Mouse (Mus musculus): ENCODE measurements around the gene Caprin1. TPM values are rescaled to one million over a fixed set of nuclear protein-coding genes. Genes with fewer than 3 reads are reported as not detected.
A peak's percentile ranks its signal among the peaks of the same experiment; 100 is the strongest.

Caprin1 gene
- total RNA-seq, 1 experiment from 2014 or later = 545 TPM

DNA sequence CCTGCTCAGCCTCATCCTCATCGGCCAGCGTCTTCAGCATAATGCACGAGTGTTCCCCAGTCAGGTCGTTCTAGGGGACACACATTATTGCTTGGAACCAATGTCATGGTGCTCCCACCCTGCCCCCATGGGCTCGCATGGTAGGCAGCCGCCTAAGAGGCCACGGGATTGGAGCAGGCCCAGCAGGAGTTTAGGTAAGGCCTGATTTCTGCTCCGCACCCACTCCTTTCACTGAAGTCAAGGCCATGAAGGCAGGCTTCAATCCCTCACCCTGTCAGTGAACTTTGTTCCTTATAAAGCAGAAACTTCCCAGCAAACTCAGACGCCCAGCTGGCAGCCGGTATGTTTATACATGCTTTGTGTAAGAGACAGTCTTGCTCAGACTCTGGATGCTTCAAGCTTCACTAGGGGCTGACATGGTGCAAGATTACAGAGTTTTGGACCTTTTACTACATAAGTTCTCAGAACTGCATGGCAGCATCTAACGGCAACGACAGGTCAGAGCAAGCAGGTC is 69.4 kb downstream of the Caprin1 start:
- DNase-seq = no peak

DNA sequence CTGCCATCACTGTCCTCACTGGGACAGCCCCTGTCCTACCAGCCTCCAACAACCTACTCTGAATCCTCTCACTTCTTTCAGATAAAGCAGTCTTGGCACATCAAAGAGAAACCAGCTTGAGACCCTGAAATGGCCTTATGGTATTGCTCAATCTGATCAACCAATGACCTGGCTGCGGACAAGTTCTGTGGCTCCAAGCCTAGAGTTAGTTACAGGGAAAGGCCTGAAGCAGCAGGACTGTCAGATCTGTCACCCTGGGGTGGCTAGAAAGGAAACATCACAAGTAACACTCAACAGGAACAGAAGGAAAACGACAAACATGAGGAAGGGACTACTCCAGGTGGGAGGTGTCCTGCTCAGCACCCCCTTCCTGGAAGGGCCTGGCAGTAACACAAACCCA is 72.9 kb downstream of the Caprin1 start:
- DNase-seq = no peak

DNA sequence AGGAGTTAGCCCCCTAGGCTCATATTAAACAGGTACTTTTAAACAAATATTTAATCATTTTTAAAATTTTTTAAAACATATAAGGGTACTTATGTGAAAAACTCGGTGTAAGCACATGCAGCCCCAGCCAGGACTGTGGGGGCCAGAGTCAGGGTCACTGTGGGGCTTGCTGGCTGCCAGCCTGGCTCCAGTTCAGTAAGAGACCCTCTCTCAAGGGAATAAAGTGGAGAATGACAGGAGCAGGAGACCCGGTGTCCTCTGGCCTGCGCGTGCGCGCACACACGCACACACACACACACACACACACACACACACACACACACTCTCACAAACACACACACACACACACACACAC is 78.2 kb downstream of the Caprin1 start:
- DNase-seq = no peak

DNA sequence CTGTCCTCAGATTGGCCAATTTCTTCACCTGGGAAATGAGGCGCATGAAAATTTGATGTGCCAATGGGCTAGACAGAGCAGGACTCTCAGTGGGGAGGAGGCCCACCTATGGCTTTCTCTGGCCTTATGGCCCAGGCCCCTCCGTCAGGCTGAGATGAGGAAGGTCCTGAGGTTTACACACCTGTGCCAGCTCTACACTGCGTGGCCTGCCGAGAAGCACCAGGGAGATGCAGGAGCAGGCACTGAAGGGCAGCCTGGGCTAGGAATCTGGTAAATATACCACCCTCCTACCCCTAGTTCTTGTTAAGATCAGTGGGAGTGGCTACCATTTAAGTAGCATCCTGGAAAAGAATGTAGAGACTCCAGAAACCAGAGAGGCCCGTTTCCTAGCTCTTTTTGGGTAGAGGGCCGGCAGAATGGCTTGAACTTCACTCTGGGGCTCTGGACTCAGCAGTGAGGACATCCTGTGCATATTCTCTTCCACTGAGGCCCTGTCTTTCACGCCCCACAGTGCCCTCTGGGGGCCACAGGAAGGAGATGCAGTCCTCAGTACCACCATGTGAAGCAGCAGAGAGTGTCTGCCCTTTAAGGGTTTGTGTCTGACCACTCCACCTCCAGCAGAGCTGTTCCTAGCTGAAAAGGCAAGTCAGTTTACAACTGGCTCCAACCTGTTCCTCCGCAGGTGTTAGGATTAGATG is 78.7 kb downstream of the Caprin1 start:
- DNase-seq = peak; percentile 62

DNA sequence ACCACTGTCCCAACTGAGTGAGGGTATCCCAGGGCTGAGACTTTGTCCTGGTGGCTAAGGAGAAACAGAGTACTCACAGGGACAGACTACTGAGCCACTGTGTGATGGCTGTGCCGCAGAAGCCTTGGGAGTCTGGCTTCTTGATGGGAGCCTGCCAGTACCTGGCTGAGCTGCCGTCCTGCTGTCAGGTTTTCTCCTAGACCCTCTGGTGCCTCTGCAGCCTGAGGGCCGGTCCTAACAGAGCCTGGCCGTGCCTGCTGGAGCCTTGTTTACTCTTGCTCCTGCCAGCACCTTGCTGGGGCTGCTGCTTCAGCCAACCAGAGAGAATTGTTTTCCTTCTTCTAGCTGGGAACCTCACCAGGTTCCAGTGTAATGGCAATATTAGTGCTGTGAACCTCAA is 83.0 kb downstream of the Caprin1 start:
- DNase-seq = no peak

DNA sequence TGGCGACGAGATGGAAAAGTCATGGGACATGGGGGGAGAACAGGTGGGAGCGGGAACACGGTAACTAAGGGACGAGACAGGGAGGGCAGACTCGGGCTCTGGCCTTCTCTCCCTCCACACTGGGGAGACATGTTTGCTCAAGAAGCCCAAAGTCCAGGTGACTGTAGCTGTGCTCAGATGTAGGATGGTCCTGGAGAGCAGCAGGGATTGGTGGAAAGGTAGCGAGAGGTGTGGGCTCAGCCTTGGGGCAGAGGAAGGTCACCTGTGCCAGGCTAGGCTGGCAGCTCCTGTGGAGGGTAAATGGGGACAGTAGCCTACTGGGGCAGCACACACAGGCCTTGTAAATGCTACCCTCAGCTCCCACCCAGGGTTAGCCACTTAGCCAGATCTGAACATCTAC is 83.6 kb downstream of the Caprin1 start:
- DNase-seq = no peak

Small RNAs within 50 kb of the gene (microRNA-seq; reads per million reads assigned to microRNA genes)
- 0 reads per million in 2 experiments for gene Gm22757
- gene Gm22761 = 0 reads per million in 2 experiments

Other genes with a start within 250 kb of the Caprin1 start
- gene Abtb2, start 231.3 kb downstream of the Caprin1 start, total RNA-seq (2021) = 20.6 and 38.4 TPM in 2 replicates
- 46.9 and 59.8 TPM in 2 replicates for gene Nat10, start 36.4 kb downstream of the Caprin1 start, total RNA-seq (2021)
- 28.9 and 31.9 TPM in 2 replicates for gene Lmo2, start 160.3 kb upstream of the Caprin1 start, total RNA-seq (2021)
- 85.6 and 105 TPM in 2 replicates for gene Fbxo3, start 230.1 kb upstream of the Caprin1 start, total RNA-seq (2021)
- gene 4931422A03Rik, start 230.7 kb upstream of the Caprin1 start, total RNA-seq (2021) = not detected in 2 replicates